Mouse (Mus musculus) liver, embryonic 12.5 days (tissue): ENCODE results near the gene Mybph. TPM values are rescaled to one million over a fixed set of nuclear protein-coding genes. Genes with fewer than 3 reads are reported as not detected.
"Not testable (repeated sequence)": the region's sequence is repeated elsewhere in the genome, so short reads cannot be mapped to it uniquely, and the experiment has no call there.

Experiments
- ATAC-seq: fragments of 200-750 bp; cut with Nextera tagmentation; 2 replicates; pipeline ENCODE4 v1.8.0; 2017; ENCODE audit warnings: moderate number of reproducible peaks, mild to moderate bottlenecking, moderate library complexity
- H3K27ac ChIP-seq: fragments of 300-500 bp; sonication (generic); 2 replicates; pipeline ENCODE4 v1.5.1; 2016; ENCODE audit warnings: mild to moderate bottlenecking
- H3K27me3 ChIP-seq: fragments of 300-500 bp; sonication (generic); replicated peaks from 2 replicates; pipeline ENCODE4 v1.6.1; 2016; ENCODE audit warnings: mild to moderate bottlenecking, moderate library complexity
- H3K36me3 ChIP-seq: fragments of 300-500 bp; sonication (generic); 2 replicates; pipeline ENCODE4 v1.6.1; 2016; ENCODE audit warnings: mild to moderate bottlenecking, moderate library complexity
- H3K4me1 ChIP-seq: fragments of 300-500 bp; sonication (generic); 2 replicates; pipeline ENCODE4 v1.6.1; 2016
- H3K4me2 ChIP-seq: fragments of 300-500 bp; sonication (generic); 2 replicates; pipeline ENCODE4 v1.6.1; 2016; ENCODE audit warnings: mild to moderate bottlenecking, moderate library complexity
- H3K4me3 ChIP-seq: fragments of 300-500 bp; sonication (generic); 2 replicates; pipeline ENCODE4 v1.5.1; 2016; ENCODE audit warnings: mild to moderate bottlenecking, moderate library complexity
- H3K9ac ChIP-seq: fragments of 300-500 bp; sonication (generic); 2 replicates; pipeline ENCODE4 v1.6.1; 2016; ENCODE audit warnings: mild to moderate bottlenecking, moderate library complexity
- H3K9me3 ChIP-seq: fragments of 300-500 bp; sonication (generic); replicated peaks from 2 replicates; pipeline ENCODE4 v1.6.1; 2016; ENCODE audit warnings: mild to moderate bottlenecking, moderate library complexity
- WGBS: fragments of 180-500 bp; shearing (Covaris S2); methylation state at CpG from one replicate; pipeline ENCODE4 v1.1.7; 2016; ENCODE audit not compliant: insufficient replicate concordance; 5-methylcytosine and 5-hydroxymethylcytosine counted together
- polyA plus RNA-seq: library from polyadenylated mRNA; unstranded; fragments of >200 nt; fragmentation: Nextera tagmentation; extraction: Ambion mirVana; gene quantifications from 2 replicates; pipeline ENCODE4 v1.2.1, GENCODE M21; 2016

Mybph gene
- polyA plus RNA-seq, 1 experiment from 2014 or later: 0.37 TPM

DNA sequence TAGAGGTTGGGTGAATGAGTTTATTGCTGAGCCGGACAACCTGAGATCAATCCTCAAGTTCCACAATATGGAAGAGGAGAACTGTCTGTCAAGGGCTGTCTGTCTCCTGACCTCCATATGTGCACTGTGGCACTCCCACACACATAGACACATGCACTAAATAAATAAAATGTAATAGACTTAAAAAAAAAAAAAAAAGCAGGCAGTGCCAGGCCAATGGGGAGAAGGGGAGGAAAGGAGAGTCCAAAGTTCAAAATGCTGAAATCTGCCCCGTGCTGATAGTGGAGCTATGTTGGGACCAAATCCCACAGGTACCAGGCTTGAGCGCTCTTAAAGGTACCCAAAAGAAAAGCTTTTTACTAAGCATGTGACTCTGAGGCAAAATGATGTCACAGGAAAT is 44.2 kb downstream of the Mybph start:
- H3K27me3 ChIP-seq: peaks cover 94% of the 10 kb centered on the region
- 54% methylated on average over 3 of the region's 3 CpGs for WGBS
- no peak overlapping the region for H3K9ac ChIP-seq
- H3K36me3 ChIP-seq: no peaks in the 10 kb centered on the region
- no peak overlapping the region for H3K27ac ChIP-seq
- ATAC-seq: no peak; the same call in 1 of the 2 replicates
- no peaks in the 10 kb centered on the region for H3K9me3 ChIP-seq
- H3K4me3 ChIP-seq: no peak overlapping the region
- H3K4me1 ChIP-seq: peaks cover 23% of the 10 kb centered on the region; the same call in 1 of the 2 replicates
- no peak overlapping the region for H3K4me2 ChIP-seq

DNA sequence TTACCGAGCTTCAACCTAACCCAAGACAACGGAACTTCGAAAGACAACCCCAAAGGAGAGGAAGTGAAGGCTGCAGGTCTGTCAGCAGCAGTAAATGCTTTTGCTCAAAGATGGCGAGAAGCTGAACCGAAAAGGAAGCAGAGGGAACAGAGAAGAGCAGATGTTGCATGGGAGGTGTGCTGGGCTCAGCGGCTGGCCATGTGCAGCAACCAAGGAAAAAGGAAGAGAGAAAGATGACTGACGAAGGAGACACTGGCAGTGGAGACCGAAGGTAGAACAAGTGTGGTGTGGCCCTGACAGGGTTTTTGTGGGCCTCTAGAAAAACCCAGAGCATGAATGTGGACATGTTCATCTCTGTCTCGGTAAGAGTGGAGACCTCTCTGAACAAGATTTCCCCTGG is 47.5 kb downstream of the Mybph start:
- H3K27me3 ChIP-seq: peaks cover 81% of the 10 kb centered on the region
- H3K9me3 ChIP-seq: no peaks in the 10 kb centered on the region

DNA sequence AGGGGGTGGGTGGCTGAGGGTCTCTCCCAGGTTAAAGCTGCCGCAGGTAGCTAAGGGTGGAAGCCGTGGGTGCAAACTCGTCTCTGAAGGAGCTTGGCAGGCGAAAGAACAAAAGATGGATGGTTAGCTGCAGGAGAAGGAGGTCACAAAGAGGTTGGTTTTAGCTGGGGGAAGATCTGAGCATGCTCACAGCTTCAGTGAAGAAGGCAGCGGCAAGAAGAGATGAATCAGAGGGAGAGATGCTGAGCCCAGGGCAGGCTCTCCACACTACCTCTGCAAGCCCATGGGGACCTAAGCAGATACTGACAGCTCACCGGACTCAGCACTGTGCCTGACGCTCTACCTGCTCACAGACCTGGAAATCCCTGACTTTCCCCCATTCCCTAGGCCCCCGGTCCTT is 48.0 kb downstream of the Mybph start:
- ATAC-seq: no peak
- H3K36me3 ChIP-seq: no peaks in the 10 kb centered on the region
- WGBS: 59% methylated on average over 8 of the region's 8 CpGs
- H3K9me3 ChIP-seq: no peaks in the 10 kb centered on the region
- H3K27me3 ChIP-seq: peaks cover 75% of the 10 kb centered on the region
- H3K9ac ChIP-seq: no peak overlapping the region
- no peak overlapping the region for H3K27ac ChIP-seq
- H3K4me1 ChIP-seq: peaks cover 21% of the 10 kb centered on the region; the same call in 1 of the 2 replicates
- H3K4me3 ChIP-seq: no peak overlapping the region
- no peak overlapping the region for H3K4me2 ChIP-seq

More for the DNA sequence above, 47.5 kb downstream of the Mybph start:
- no peaks in the 10 kb centered on the region for H3K36me3 ChIP-seq
- H3K27ac ChIP-seq: no peak overlapping the region
- WGBS: 50% methylated on average over 9 of the region's 9 CpGs
- peaks cover 23% of the 10 kb centered on the region; the same call in 1 of the 2 replicates for H3K4me1 ChIP-seq
- no peak overlapping the region for H3K4me3 ChIP-seq
- H3K4me2 ChIP-seq: no peak overlapping the region
- ATAC-seq: no peak
- H3K9ac ChIP-seq: no peak overlapping the region

DNA sequence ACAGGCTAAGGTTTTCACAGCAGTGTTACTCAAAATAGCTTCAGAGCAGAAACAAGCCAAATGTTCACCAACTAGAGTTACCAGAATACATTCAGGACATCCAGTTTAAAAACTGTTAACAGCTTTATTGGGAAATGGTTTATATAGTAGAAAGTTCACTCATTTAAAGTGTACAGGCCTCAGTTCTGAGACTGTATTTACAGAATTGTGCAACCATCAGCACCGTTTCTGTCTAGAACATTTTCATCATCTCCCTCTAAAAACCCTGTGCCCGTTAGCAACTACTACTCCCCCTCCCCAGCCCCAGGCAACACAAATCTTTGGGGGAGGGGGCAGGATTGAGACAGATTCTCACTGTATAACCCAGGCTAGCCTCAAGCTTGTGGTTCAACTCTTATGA is 49.0 kb downstream of the Mybph start:
- WGBS: 44% methylated on average over 2 of the region's 2 CpGs
- Histone ChIP-seq H3K4me3 (no peak overlapping the region), H3K27ac (no peak overlapping the region), H3K9me3 (no peaks in the 10 kb centered on the region), H3K4me2 (no peak overlapping the region), H3K9ac (no peak overlapping the region), H3K4me1 (peaks cover 21% of the 10 kb centered on the region; the same call in 1 of the 2 replicates), H3K27me3 (peaks cover 65% of the 10 kb centered on the region), H3K36me3 (no peaks in the 10 kb centered on the region)
- ATAC-seq: no peak

DNA sequence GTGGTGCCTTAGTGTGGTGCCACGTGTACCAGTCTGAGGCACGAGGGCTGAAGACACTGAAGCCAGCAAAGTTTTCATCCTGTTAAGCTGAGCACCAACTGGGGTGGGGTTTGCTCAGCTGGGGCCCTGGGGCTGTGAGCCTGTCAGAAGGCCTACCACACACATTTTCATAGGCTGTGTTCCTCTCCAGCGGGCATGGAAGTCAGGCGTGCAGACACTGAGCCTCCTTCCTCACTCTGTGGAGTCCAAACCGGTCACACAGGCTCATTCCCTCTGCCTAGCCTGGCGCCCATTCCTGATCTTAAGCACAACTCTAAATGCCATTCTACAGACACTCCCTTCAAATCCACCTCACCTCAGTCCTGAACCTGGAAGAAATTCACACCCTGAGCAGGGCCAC is 50.3 kb downstream of the Mybph start:
- Histone ChIP-seq H3K9ac (no peak overlapping the region), H3K4me1 (peaks cover 21% of the 10 kb centered on the region; the same call in 1 of the 2 replicates), H3K36me3 (no peaks in the 10 kb centered on the region), H3K27ac (no peak overlapping the region), H3K27me3 (peaks cover 54% of the 10 kb centered on the region), H3K9me3 (no peaks in the 10 kb centered on the region), H3K4me3 (no peak overlapping the region), H3K4me2 (no peak overlapping the region)
- no peak for ATAC-seq
- WGBS: 62% methylated on average over 6 of the region's 6 CpGs

DNA sequence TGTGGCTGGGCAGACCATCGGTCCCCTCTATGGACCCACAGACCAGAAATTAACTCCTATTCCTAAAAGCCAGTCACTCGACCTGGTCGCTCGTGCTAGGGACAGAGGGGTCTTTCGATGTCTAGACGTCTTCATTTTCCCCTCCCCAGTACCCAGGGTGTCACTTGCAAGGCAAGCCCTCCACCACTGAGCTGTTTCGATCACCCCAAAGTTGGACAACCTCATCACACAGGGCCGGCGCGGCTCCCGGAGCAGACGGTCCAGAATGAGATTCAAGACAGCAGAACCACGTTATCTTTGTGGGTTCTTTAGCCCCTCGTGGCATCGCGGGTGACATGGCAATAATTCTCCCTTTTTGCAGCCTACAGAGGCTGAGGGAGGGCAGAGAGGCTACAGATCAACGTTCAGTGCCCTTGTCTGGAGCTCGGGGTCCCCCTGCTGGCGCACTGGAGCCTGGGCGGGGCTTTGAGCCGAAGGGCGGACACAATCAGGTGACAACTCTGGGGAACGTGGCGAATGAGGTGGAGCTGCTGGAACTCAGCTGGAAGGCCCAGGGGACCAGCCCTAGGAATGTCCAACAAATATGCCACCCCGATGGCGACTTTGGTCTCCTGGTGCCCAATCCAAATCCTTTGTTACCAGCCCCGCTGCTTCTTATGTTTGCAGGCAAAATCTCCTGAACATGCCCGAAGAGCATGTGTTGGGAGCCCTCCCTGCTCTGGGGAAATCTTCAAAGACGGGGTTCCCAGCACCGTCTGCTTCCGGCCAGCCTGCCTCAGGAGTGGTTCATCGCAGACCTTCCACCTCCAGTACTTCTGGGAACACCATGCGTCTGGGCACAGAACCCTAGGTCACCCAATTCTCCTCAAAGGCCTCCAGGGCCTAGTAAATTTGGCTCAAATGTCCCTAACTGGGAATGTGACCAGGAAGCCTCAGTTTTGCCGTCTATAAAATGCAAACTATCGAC is 51.0 kb downstream of the Mybph start:
- peak; percentile 75 for ATAC-seq
- H3K27ac ChIP-seq: no peak overlapping the region
- H3K4me2 ChIP-seq: peak overlapping the region; percentile 28; the same call in 1 of the 2 replicates
- H3K9me3 ChIP-seq: no peaks in the 10 kb centered on the region
- no peak overlapping the region for H3K9ac ChIP-seq
- H3K36me3 ChIP-seq: no peaks in the 10 kb centered on the region
- H3K4me1 ChIP-seq: peaks cover 14% of the 10 kb centered on the region; the same call in 1 of the 2 replicates
- peaks cover 48% of the 10 kb centered on the region for H3K27me3 ChIP-seq
- 21% methylated on average over 35 of the region's 35 CpGs for WGBS
- no peak overlapping the region for H3K4me3 ChIP-seq

- no peak; the same call in 1 of the 2 replicates for ATAC-seq
Observed at GRCm38 (mm10) chr1:134245004-134245717, 51.9 kb downstream of the Mybph start.

GRCm38 (mm10) chr1:134246590-134246989 is 53.3 kb downstream of the Mybph start:
- Histone ChIP-seq H3K9me3 (no peaks in the 10 kb centered on the region), H3K4me1 (peaks cover 14% of the 10 kb centered on the region; the same call in 1 of the 2 replicates), H3K4me3 (no peak overlapping the region), H3K27me3 (peaks cover 27% of the 10 kb centered on the region), H3K9ac (no peak overlapping the region), H3K27ac (no peak overlapping the region), H3K36me3 (no peaks in the 10 kb centered on the region), H3K4me2 (no peak overlapping the region)
- ATAC-seq: no peak
- WGBS: 54% methylated on average over 4 of the region's 4 CpGs

More at GRCm38 (mm10) chr1:134245004-134245717, 51.9 kb downstream of the Mybph start:
- peaks cover 14% of the 10 kb centered on the region; the same call in 1 of the 2 replicates for H3K4me1 ChIP-seq
- H3K27me3 ChIP-seq: peaks cover 40% of the 10 kb centered on the region
- no peak overlapping the region for H3K9ac ChIP-seq
- no peak overlapping the region for H3K4me2 ChIP-seq
- H3K27ac ChIP-seq: no peak overlapping the region
- H3K9me3 ChIP-seq: no peaks in the 10 kb centered on the region
- WGBS: 66% methylated on average over 14 of the region's 14 CpGs
- H3K4me3 ChIP-seq: no peak overlapping the region
- no peaks in the 10 kb centered on the region for H3K36me3 ChIP-seq

DNA sequence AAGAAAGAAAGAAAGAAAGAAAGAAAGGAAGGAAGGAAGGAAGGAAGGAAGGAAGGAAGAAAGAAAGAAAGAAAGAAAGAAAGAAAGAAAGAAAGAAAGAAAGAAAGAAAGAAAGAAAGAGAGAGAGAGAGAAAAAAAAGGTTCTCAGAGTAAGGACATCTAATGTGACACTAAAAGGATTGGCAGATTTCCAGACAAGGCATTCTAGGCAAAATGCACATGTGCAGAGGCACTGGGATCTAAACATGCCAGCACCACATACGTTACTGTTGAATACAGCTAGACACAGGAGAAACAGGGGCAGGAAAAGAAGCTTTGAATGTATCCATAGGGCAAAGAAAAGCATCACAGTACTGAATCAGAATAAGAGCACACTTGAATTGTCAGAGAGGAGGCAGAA is 56.4 kb downstream of the Mybph start:
- H3K4me3 ChIP-seq, H3K9ac ChIP-seq, H3K27me3 ChIP-seq, H3K36me3 ChIP-seq, H3K27ac ChIP-seq, H3K9me3 ChIP-seq, H3K4me2 ChIP-seq, ATAC-seq, H3K4me1 ChIP-seq: not testable (repeated sequence)
- 48% methylated on average over 1 of the region's 1 CpGs for WGBS

Other genes starting within 250 kb of the Mybph start
- gene Fmod, start 156.2 kb upstream of the Mybph start, polyA plus RNA-seq: 2.6 and 3.1 TPM in 2 replicates
- gene Btg2, start 114.3 kb upstream of the Mybph start, polyA plus RNA-seq: 78.2 and 80.8 TPM in 2 replicates
- gene Chit1, start 82.2 kb upstream of the Mybph start, polyA plus RNA-seq: 0.07 and 0.12 TPM in 2 replicates
- 1.4 and 1.5 TPM in 2 replicates for gene Chil1, start 11.3 kb upstream of the Mybph start, polyA plus RNA-seq
- gene Adora1, start 42.0 kb downstream of the Mybph start, polyA plus RNA-seq: 0.06 and 0.16 TPM in 2 replicates
- gene Myog, start 96.5 kb downstream of the Mybph start, polyA plus RNA-seq: 1.1 and 4.9 TPM in 2 replicates
- gene Ppfia4, start 139.5 kb downstream of the Mybph start, polyA plus RNA-seq: 1.5 TPM in 2 replicates
- gene Tmem183a, start 168.5 kb downstream of the Mybph start, polyA plus RNA-seq: 62.9 and 69.7 TPM in 2 replicates
- gene 4933406M09Rik, start 192.5 kb downstream of the Mybph start, polyA plus RNA-seq: not detected in 2 replicates
- 23.0 and 24.8 TPM in 2 replicates for gene Cyb5r1, start 212.1 kb downstream of the Mybph start, polyA plus RNA-seq
- 113 and 114 TPM in 2 replicates for gene Adipor1, start 221.9 kb downstream of the Mybph start, polyA plus RNA-seq